14 mouse cellular contexts compared by ENCODE assay signal in the genomic region with DNA sequence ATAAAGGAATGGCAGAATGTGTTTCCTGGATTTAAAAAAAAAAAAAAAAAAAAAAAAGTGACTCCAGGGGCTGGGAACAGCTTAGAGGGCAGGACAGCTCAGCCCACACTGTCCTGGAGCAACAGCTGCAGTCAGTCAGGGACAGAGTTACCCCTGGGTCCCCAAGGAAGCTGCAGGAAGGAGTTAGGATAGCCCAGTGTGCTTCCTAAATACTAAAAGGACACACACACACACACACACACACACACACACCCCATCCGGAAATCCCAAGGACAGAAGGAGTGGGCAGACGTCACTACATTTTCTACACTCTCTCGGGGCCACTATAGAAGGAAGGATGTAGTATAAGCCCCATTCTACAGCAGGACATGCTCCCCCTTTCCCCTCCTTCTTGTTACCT. TPM values are rescaled to one million over a fixed set of nuclear protein-coding genes. Genes with fewer than 3 reads are reported as not detected.
DNase-seq lines count a peak whose midpoint lies in the region; ATAC-seq and TF ChIP-seq lines count a peak whose summit lies in the region.
"Had no signal": no experiment of that assay in that cellular context is flagged by ENCODE, and none has a peak within 500 bp of the region (broad histone marks: within the 10 kb centered on the region; RNA-seq: fewer than 3 reads in every experiment).

No protein-coding gene starts in this region.

- TF ChIP-seq CTCF in kidney, postnatal 0 days (IDR thresholded peaks at IDR 0.05; ENCODE audit: low read depth), result no peak
- no peak for TF ChIP-seq CTCF in heart, postnatal 0 days (IDR thresholded peaks at IDR 0.05; ENCODE audit: low read depth)

- no peaks in the 10 kb centered on the region for H3K36me3 ChIP-seq in kidney, postnatal 0 days (ENCODE audit: insufficient read depth, low read length)
- no peaks in the 10 kb centered on the region for H3K36me3 ChIP-seq in heart, postnatal 0 days (replicated peaks; ENCODE audit: control insufficient read depth, insufficient read depth, low read length)
- no peaks in the 10 kb centered on the region for H3K36me3 ChIP-seq in limb, embryonic 15.5 days
- H3K36me3 ChIP-seq: hindbrain, embryonic 15.5 days had no signal

- intact Hi-C loops in left cerebral cortex, postnatal 36 days (cut with DNase I), result no loop called here

- H3K4me2 ChIP-seq in kidney, postnatal 0 days (ENCODE audit: low read length), result no peak overlapping the region
- H3K4me2 ChIP-seq in heart, postnatal 0 days (ENCODE audit: low read depth, low read length), result no peak overlapping the region
- H3K4me2 ChIP-seq in limb, embryonic 15.5 days, result no peak overlapping the region
- H3K4me2 ChIP-seq: hindbrain, embryonic 15.5 days had no signal

- 0 out of 2 replicates have a peak overlapping the region, but pooled peaks have one; percentile 2 for H3K9ac ChIP-seq in kidney, postnatal 0 days (ENCODE audit: low read depth, low read length)
- H3K9ac ChIP-seq in heart, postnatal 0 days (replicated peaks; ENCODE audit: low read depth, low read length), result no peak overlapping the region
- H3K9ac ChIP-seq in limb, embryonic 15.5 days, result no peak overlapping the region
- H3K9ac ChIP-seq: hindbrain, embryonic 15.5 days had no signal

- H3K4me3 ChIP-seq in kidney, postnatal 0 days (replicated peaks; ENCODE audit: low read depth, low read length), result no peak overlapping the region
- no peak overlapping the region for H3K4me3 ChIP-seq in heart, postnatal 0 days (ENCODE audit: low read depth, low read length)
- H3K4me3 ChIP-seq in limb, embryonic 15.5 days, result no peak overlapping the region
- H3K4me3 ChIP-seq: hindbrain, embryonic 15.5 days; megakaryocyte, embryonic 14.5 days had no signal

- H3K27ac ChIP-seq in kidney, postnatal 0 days, result peak overlapping the region; percentile 70; the same call in 1 of the 2 replicates
- peak overlapping the region; percentile 59 for H3K27ac ChIP-seq in heart, postnatal 0 days (ENCODE audit: low read depth)
- H3K27ac ChIP-seq in limb, embryonic 15.5 days, result 0 out of 2 replicates have a peak overlapping the region, but pooled peaks have one; percentile 43
- H3K27ac ChIP-seq: hindbrain, embryonic 15.5 days had no signal

- H3K9me3 ChIP-seq in kidney, postnatal 0 days (replicated peaks; ENCODE audit: low read length), result no peaks in the 10 kb centered on the region
- no peaks in the 10 kb centered on the region for H3K9me3 ChIP-seq in heart, postnatal 0 days (replicated peaks; ENCODE audit: control insufficient read depth, low read length)
- H3K9me3 ChIP-seq in limb, embryonic 15.5 days, result no peaks in the 10 kb centered on the region
- H3K9me3 ChIP-seq: hindbrain, embryonic 15.5 days; megakaryocyte, embryonic 14.5 days had no signal

- peaks cover 75% of the 10 kb centered on the region for H3K4me1 ChIP-seq in kidney, postnatal 0 days (replicated peaks; ENCODE audit: insufficient read depth, low read length)
- peaks cover 13% of the 10 kb centered on the region; the same call in 1 of the 2 replicates for H3K4me1 ChIP-seq in heart, postnatal 0 days (ENCODE audit: control insufficient read depth, insufficient read depth)
- peaks cover 67% of the 10 kb centered on the region for H3K4me1 ChIP-seq in limb, embryonic 15.5 days
- H3K4me1 ChIP-seq: megakaryocyte, embryonic 14.5 days had no signal

- H3K27me3 ChIP-seq in kidney, postnatal 0 days (ENCODE audit: insufficient read depth, low read length), result no peaks in the 10 kb centered on the region
- no peaks in the 10 kb centered on the region for H3K27me3 ChIP-seq in heart, postnatal 0 days (ENCODE audit: control insufficient read depth, insufficient read depth, low read length)
- H3K27me3 ChIP-seq in limb, embryonic 15.5 days, result no peaks in the 10 kb centered on the region
- H3K27me3 ChIP-seq: hindbrain, embryonic 15.5 days had no signal

- 35% methylated on average over 3 of the region's 3 CpGs for WGBS in kidney, postnatal 0 days
- 60% methylated on average over 3 of the region's 3 CpGs for WGBS in heart, postnatal 0 days
- WGBS in limb, embryonic 15.5 days, result 49% methylated on average over 3 of the region's 3 CpGs

- peak; percentile 24; the same call in 1 of the 2 replicates for TF ChIP-seq EP300 in heart, postnatal 0 days (IDR thresholded peaks at IDR 0.05; ENCODE audit: low read depth)

- DNase-seq in adrenal gland, postnatal 36 days, result peak; percentile 40 to 52
- no peak for DNase-seq in adrenal gland, adult 18-20 months (ENCODE audit: low spot score in 2 of 2)
- peak; percentile 74 for DNase-seq in kidney, postnatal 0 days (ENCODE audit: low spot score)
- no peak for DNase-seq in kidney, adult 9 months
- peak; percentile 28 for DNase-seq in heart, postnatal 0 days (ENCODE audit: low spot score)
- no peak for DNase-seq in left cerebral cortex, postnatal 36 days (ENCODE audit: low spot score in 2 of 2)
- DNase-seq in cerebellum, postnatal 4 days (ENCODE audit: low spot score in 2 of 2), result no peak
- DNase-seq: thymus, adult 2 months had no signal

- no peak for ATAC-seq in kidney, postnatal 0 days (replicated peaks; ENCODE audit: low FRiP score, low read depth)
- peak; percentile 72 for ATAC-seq in heart, postnatal 0 days (ENCODE audit: insufficient read depth, low read depth)
- ATAC-seq in limb, embryonic 15.5 days (ENCODE audit: insufficient number of reproducible peaks, low FRiP score, low TSS enrichment, low read depth), result no peak
- ATAC-seq: forebrain, embryonic 14.5 days had no signal

RNA-seq across cellular contexts. Expression of gene Fignl2, which starts 10.3 kb away (rescaled TPM):
- 1 to 10 TPM; 9.4 to 9.9 TPM for total RNA-seq in adrenal gland, postnatal 36 days (2021)
- total RNA-seq in adrenal gland, adult 18-20 months (2021), result 1 to 10 TPM; 4.7 to 7.1 TPM
- 0.38 and 0.47 TPM in 2 replicates for polyA plus RNA-seq in kidney, postnatal 0 days (2015; fragmentation: Nextera tagmentation; extraction: Ambion mirVana)
- total RNA-seq in heart, postnatal 0 days (2014; rRNA removed; ENCODE audit: low replicate concordance), result 3.9 and 4.1 TPM in 2 replicates
- polyA plus RNA-seq in heart, postnatal 0 days (2015; fragmentation: Nextera tagmentation; extraction: Ambion mirVana), result 0.05 and 0.12 TPM in 2 replicates
- polyA plus RNA-seq in limb, embryonic 15.5 days (2015; fragmentation: Nextera tagmentation; extraction: Ambion mirVana), result 0.09 and 0.12 TPM in 2 replicates
- 1 to 10 TPM; 1.5 TPM for total RNA-seq in left cerebral cortex, postnatal 36 days (2021)
- total RNA-seq: common myeloid progenitor, adult 5-6 weeks had no signal
- polyA plus RNA-seq: forebrain, embryonic 14.5 days had no signal

RNA-seq across cellular contexts. Expression of gene Gm47841, which starts 20.8 kb away (rescaled TPM):
- total RNA-seq in adrenal gland, postnatal 36 days (2021), result under 1 TPM in 1 of 2 experiments, not detected in 1; 0.26 TPM
- not detected for total RNA-seq in adrenal gland, adult 18-20 months (2021)
- polyA plus RNA-seq in kidney, postnatal 0 days (2015; fragmentation: Nextera tagmentation; extraction: Ambion mirVana), result not detected in 2 replicates
- not detected in 2 replicates for total RNA-seq in heart, postnatal 0 days (2014; rRNA removed; ENCODE audit: low replicate concordance)
- polyA plus RNA-seq in heart, postnatal 0 days (2015; fragmentation: Nextera tagmentation; extraction: Ambion mirVana), result not detected in 2 replicates
- not detected in 2 replicates for polyA plus RNA-seq in limb, embryonic 15.5 days (2015; fragmentation: Nextera tagmentation; extraction: Ambion mirVana)
- not detected for total RNA-seq in left cerebral cortex, postnatal 36 days (2021)
- total RNA-seq: common myeloid progenitor, adult 5-6 weeks had no signal
- polyA plus RNA-seq: forebrain, embryonic 14.5 days; hindbrain, embryonic 15.5 days; thymus, adult 2 months had no signal

RNA-seq across cellular contexts. Expression of gene Ankrd33, which starts 47.5 kb away (rescaled TPM):
- under 1 TPM; 0.56 to 0.99 TPM for total RNA-seq in adrenal gland, postnatal 36 days (2021)
- under 1 TPM; 0.42 to 0.70 TPM for total RNA-seq in adrenal gland, adult 18-20 months (2021)
- polyA plus RNA-seq in kidney, postnatal 0 days (2015; fragmentation: Nextera tagmentation; extraction: Ambion mirVana), result not detected in 2 replicates
- total RNA-seq in heart, postnatal 0 days (2014; rRNA removed; ENCODE audit: low replicate concordance), result not detected in 2 replicates
- not detected in 2 replicates for polyA plus RNA-seq in heart, postnatal 0 days (2015; fragmentation: Nextera tagmentation; extraction: Ambion mirVana)
- polyA plus RNA-seq in limb, embryonic 15.5 days (2015; fragmentation: Nextera tagmentation; extraction: Ambion mirVana), result not detected in 2 replicates
- total RNA-seq in left cerebral cortex, postnatal 36 days (2021), result under 1 TPM in 1 of 2 experiments, not detected in 1; 0.27 TPM
- total RNA-seq: common myeloid progenitor, adult 5-6 weeks; left cerebral cortex, postnatal 10 days had no signal
- polyA plus RNA-seq: forebrain, embryonic 14.5 days; hindbrain, embryonic 15.5 days; thymus, adult 2 months had no signal

Comparison
In these comparisons a context has a peak if more than half of its experiments do, and no peak if none do; other contexts are left out.
1. DNase-seq: peak in adrenal gland, postnatal 36 days (2 of 2), kidney, postnatal 0 days (single experiment) and heart, postnatal 0 days (single experiment); none in adrenal gland, adult 18-20 months (0 of 2), kidney, adult 9 months (single experiment), left cerebral cortex, postnatal 36 days (0 of 2) and cerebellum, postnatal 4 days (0 of 2).
2. Peak in every context shown above with its lines, with median percentiles within 50 percentile points of each other: H3K27ac ChIP-seq.